Mouse (Mus musculus) CD4-positive, CD25-positive, alpha-beta regulatory T cell, adult 4 months (primary cell): ENCODE results near the gene Serpinf2. TPM values are rescaled to one million over a fixed set of nuclear protein-coding genes. Genes with fewer than 3 reads are reported as not detected.

ENCODE experiments used
- polyA plus RNA-seq, 2 experiments: library from polyadenylated mRNA; unstranded; fragments of 100-300 nt; shearing (Covaris generic); gene quantifications; one replicate each; pipeline ENCODE4 v1.2.1; 2017

Serpinf2 gene
- polyA plus RNA-seq, 2 experiments from 2014 or later = 0.32 TPM; not detected in 1

Other genes with a start within 250 kb of the Serpinf2 start
- 10 to 100 TPM; 11.0 to 20.6 TPM for gene Dph1, start 248.3 kb downstream of the Serpinf2 start, polyA plus RNA-seq
- 1 to 10 TPM; 1.5 to 1.8 TPM for gene Rtn4rl1, start 245.8 kb downstream of the Serpinf2 start, polyA plus RNA-seq
- 100 to 1,000 TPM; 214 to 322 TPM for gene Rpa1, start 91.3 kb downstream of the Serpinf2 start, polyA plus RNA-seq
- 10 to 100 TPM; 21.2 to 31.7 TPM for gene Smyd4, start 91.2 kb downstream of the Serpinf2 start, polyA plus RNA-seq
- gene Serpinf1, start 16.9 kb downstream of the Serpinf2 start, polyA plus RNA-seq = 1 to 10 TPM; 3.4 to 6.9 TPM
- gene Wdr81, start 15.1 kb upstream of the Serpinf2 start, polyA plus RNA-seq = 1 to 10 TPM; 6.3 to 9.9 TPM
- 1 to 10 TPM; 8.8 to 9.0 TPM for gene Tlcd2, start 22.1 kb upstream of the Serpinf2 start, polyA plus RNA-seq
- gene Prpf8, start 47.2 kb upstream of the Serpinf2 start, polyA plus RNA-seq = 10 to 100 TPM; 37.0 to 42.3 TPM
- under 1 TPM in 1 of 2 experiments, not detected in 1; 0.56 TPM for gene Rilp, start 70.5 kb upstream of the Serpinf2 start, polyA plus RNA-seq
- gene Scarf1, start 73.9 kb upstream of the Serpinf2 start, polyA plus RNA-seq = under 1 TPM; 0.85 to 0.91 TPM
- gene Slc43a2, start 92.1 kb upstream of the Serpinf2 start, polyA plus RNA-seq = 10 to 100 TPM; 17.3 to 27.2 TPM
- 10 to 100 TPM; 22.1 to 42.5 TPM for gene Pitpna, start 148.5 kb upstream of the Serpinf2 start, polyA plus RNA-seq
- 100 to 1,000 TPM; 123 to 160 TPM for gene Inpp5k, start 191.4 kb upstream of the Serpinf2 start, polyA plus RNA-seq
- gene Myo1c, start 210.9 kb upstream of the Serpinf2 start, polyA plus RNA-seq = 10 to 100 TPM; 16.2 to 30.4 TPM
- 10 to 100 TPM; 10.4 to 15.3 TPM for gene Crk, start 239.7 kb upstream of the Serpinf2 start, polyA plus RNA-seq